Mouse (Mus musculus) midbrain, embryonic 13.5 days (tissue): ENCODE results near the gene Cdc5l. TPM values are rescaled to one million over a fixed set of nuclear protein-coding genes. Genes with fewer than 3 reads are reported as not detected.
"Not testable (repeated sequence)": the region's sequence is repeated elsewhere in the genome, so short reads cannot be mapped to it uniquely, and the experiment has no call there.

Experiments used
- ATAC-seq: fragments of 200-750 bp; cut with Nextera tagmentation; 2 replicates; pipeline ENCODE4 v1.8.0; 2017; ENCODE audit warnings: mild to moderate bottlenecking, moderate TSS enrichment, moderate library complexity
- H3K27ac ChIP-seq: fragments of 300-500 bp; sonication (generic); 2 replicates; pipeline ENCODE4 v1.5.1; 2015; ENCODE audit warnings: inconsistent platforms, mild to moderate bottlenecking, moderate library complexity
- H3K27me3 ChIP-seq: fragments of 300-500 bp; sonication (generic); 2 replicates; pipeline ENCODE4 v1.6.1; 2015; ENCODE audit warnings: mild to moderate bottlenecking, inconsistent platforms
- H3K36me3 ChIP-seq: fragments of 300-500 bp; sonication (generic); 2 replicates; pipeline ENCODE4 v1.6.1; 2015; ENCODE audit warnings: mild to moderate bottlenecking, inconsistent platforms
- H3K4me1 ChIP-seq: fragments of 300-500 bp; sonication (generic); replicated peaks from 2 replicates; pipeline ENCODE4 v1.6.1; 2015; ENCODE audit warnings: inconsistent platforms
- H3K4me2 ChIP-seq: fragments of 300-500 bp; sonication (generic); replicated peaks from 2 replicates; pipeline ENCODE4 v1.6.1; 2015; ENCODE audit warnings: moderate library complexity, mild to moderate bottlenecking, inconsistent platforms
- H3K4me3 ChIP-seq: fragments of 300-500 bp; sonication (generic); replicated peaks from 2 replicates; pipeline ENCODE4 v1.5.1; 2015; ENCODE audit warnings: mild to moderate bottlenecking, inconsistent platforms
- H3K9ac ChIP-seq: fragments of 300-500 bp; sonication (generic); replicated peaks from 2 replicates; pipeline ENCODE4 v1.6.1; 2015; ENCODE audit warnings: mild to moderate bottlenecking, inconsistent platforms
- H3K9me3 ChIP-seq: fragments of 300-500 bp; sonication (generic); 2 replicates; pipeline ENCODE4 v1.6.1; 2016; ENCODE audit warnings: mild to moderate bottlenecking, inconsistent platforms
- WGBS: fragments of 180-500 bp; shearing (Covaris S2); methylation state at CpG from one replicate; pipeline ENCODE4 v1.1.7; 2015; 5-methylcytosine and 5-hydroxymethylcytosine counted together
- polyA plus RNA-seq: library from polyadenylated mRNA; unstranded; fragments of >200 nt; fragmentation: Nextera tagmentation; extraction: Ambion mirVana; gene quantifications from 2 replicates; pipeline ENCODE4 v1.2.1, GENCODE M21; 2015

Cdc5l gene
- polyA plus RNA-seq, 1 experiment from 2014 or later, result 70.8 TPM

- Histone ChIP-seq H3K27ac (peak overlapping the region; percentile 92), H3K9me3 (no peaks in the 10 kb centered on the region), H3K4me2 (peak overlapping the region; percentile 94), H3K9ac (peak overlapping the region; percentile 91), H3K36me3 (peaks cover 14% of the 10 kb centered on the region), H3K4me3 (peak overlapping the region; percentile 86), H3K27me3 (no peaks in the 10 kb centered on the region), H3K4me1 (peaks cover 31% of the 10 kb centered on the region)
- WGBS, result under 1% methylated on average over 62 of the region's 62 CpGs
- ATAC-seq, result peak; percentile 85
Observed at GRCm38 (mm10) chr17:45432706-45433398, 685 bp downstream of the Cdc5l start.

GRCm38 (mm10) chr17:45432007-45432406, 1.5 kb downstream of the Cdc5l start:
- H3K4me2 ChIP-seq, result peak overlapping the region; percentile 94
- peaks cover 18% of the 10 kb centered on the region for H3K36me3 ChIP-seq
- no peak for ATAC-seq
- H3K9me3 ChIP-seq, result no peaks in the 10 kb centered on the region
- H3K9ac ChIP-seq, result peak overlapping the region; percentile 91
- H3K4me1 ChIP-seq, result peaks cover 31% of the 10 kb centered on the region
- H3K27ac ChIP-seq, result no peak overlapping the region
- 87% methylated on average over 3 of the region's 3 CpGs for WGBS
- H3K4me3 ChIP-seq, result peak overlapping the region; percentile 86
- H3K27me3 ChIP-seq, result no peaks in the 10 kb centered on the region

GRCm38 (mm10) chr17:45417387-45417786, 16.1 kb downstream of the Cdc5l start:
- no peak overlapping the region for H3K27ac ChIP-seq
- H3K4me3 ChIP-seq, result no peak overlapping the region
- H3K9ac ChIP-seq, result no peak overlapping the region
- ATAC-seq, result no peak
- no peaks in the 10 kb centered on the region for H3K27me3 ChIP-seq
- peaks cover 72% of the 10 kb centered on the region for H3K36me3 ChIP-seq
- no peaks in the 10 kb centered on the region for H3K9me3 ChIP-seq
- H3K4me2 ChIP-seq, result no peak overlapping the region
- H3K4me1 ChIP-seq, result no peaks in the 10 kb centered on the region
- WGBS, result 89% methylated on average over 2 of the region's 2 CpGs

- WGBS, result 92% methylated on average over 2 of the region's 2 CpGs
- not testable (repeated sequence) for H3K4me2 ChIP-seq
Observed at GRCm38 (mm10) chr17:45411617-45412016, 21.9 kb downstream of the Cdc5l start.

GRCm38 (mm10) chr17:45408719-45409118, 24.8 kb downstream of the Cdc5l start:
- H3K4me1 ChIP-seq, result no peaks in the 10 kb centered on the region
- H3K4me2 ChIP-seq, result no peak overlapping the region
- ATAC-seq, result no peak
- H3K4me3 ChIP-seq, result no peak overlapping the region
- no peak overlapping the region for H3K27ac ChIP-seq
- H3K36me3 ChIP-seq, result peaks cover 87% of the 10 kb centered on the region
- no peaks in the 10 kb centered on the region for H3K9me3 ChIP-seq
- H3K9ac ChIP-seq, result no peak overlapping the region
- H3K27me3 ChIP-seq, result no peaks in the 10 kb centered on the region
- WGBS, result 96% methylated on average over 2 of the region's 2 CpGs

More at GRCm38 (mm10) chr17:45411617-45412016, 21.9 kb downstream of the Cdc5l start:
- not testable (repeated sequence) for H3K4me3 ChIP-seq, H3K9me3 ChIP-seq, H3K27ac ChIP-seq, ATAC-seq, H3K27me3 ChIP-seq, H3K4me1 ChIP-seq, H3K9ac ChIP-seq
- H3K36me3 ChIP-seq, result peaks cover 86% of the 10 kb centered on the region

- H3K36me3 ChIP-seq, result peaks cover 73% of the 10 kb centered on the region
- no peak overlapping the region for H3K27ac ChIP-seq
- WGBS, result 96% methylated on average over 10 of the region's 10 CpGs
Observed at GRCm38 (mm10) chr17:45406281-45406680, 27.3 kb downstream of the Cdc5l start.

GRCm38 (mm10) chr17:45403207-45403606, 30.3 kb downstream of the Cdc5l start:
- peaks cover 54% of the 10 kb centered on the region for H3K36me3 ChIP-seq
- ATAC-seq, result peak; percentile 55

More at GRCm38 (mm10) chr17:45406281-45406680, 27.3 kb downstream of the Cdc5l start:
- Histone ChIP-seq H3K27me3 (no peaks in the 10 kb centered on the region), H3K4me3 (no peak overlapping the region), H3K4me1 (no peaks in the 10 kb centered on the region), H3K4me2 (no peak overlapping the region), H3K9ac (no peak overlapping the region), H3K9me3 (no peaks in the 10 kb centered on the region)
- no peak for ATAC-seq

GRCm38 (mm10) chr17:45402601-45403000, 30.9 kb downstream of the Cdc5l start:
- H3K27me3 ChIP-seq, result no peaks in the 10 kb centered on the region
- ATAC-seq, result no peak
- peaks cover 54% of the 10 kb centered on the region for H3K36me3 ChIP-seq
- H3K9ac ChIP-seq, result no peak overlapping the region
- WGBS, result 81% methylated on average over 3 of the region's 3 CpGs
- no peak overlapping the region for H3K4me2 ChIP-seq
- no peaks in the 10 kb centered on the region for H3K4me1 ChIP-seq
- no peaks in the 10 kb centered on the region for H3K9me3 ChIP-seq
- H3K27ac ChIP-seq, result no peak overlapping the region
- H3K4me3 ChIP-seq, result no peak overlapping the region

More at GRCm38 (mm10) chr17:45403207-45403606, 30.3 kb downstream of the Cdc5l start:
- no peak overlapping the region for H3K4me2 ChIP-seq
- H3K27me3 ChIP-seq, result no peaks in the 10 kb centered on the region
- no peaks in the 10 kb centered on the region for H3K4me1 ChIP-seq
- no peaks in the 10 kb centered on the region for H3K9me3 ChIP-seq
- no peak overlapping the region for H3K4me3 ChIP-seq
- 11% methylated on average over 3 of the region's 3 CpGs for WGBS
- no peak overlapping the region for H3K9ac ChIP-seq
- no peak overlapping the region for H3K27ac ChIP-seq

GRCm38 (mm10) chr17:45402126-45402525, 31.4 kb downstream of the Cdc5l start:
- no peaks in the 10 kb centered on the region for H3K4me1 ChIP-seq
- H3K9me3 ChIP-seq, result no peaks in the 10 kb centered on the region
- no peak overlapping the region for H3K4me3 ChIP-seq
- no peak overlapping the region for H3K4me2 ChIP-seq
- no peaks in the 10 kb centered on the region for H3K27me3 ChIP-seq
- ATAC-seq, result no peak
- WGBS, result 97% methylated on average over 1 of the region's 1 CpGs
- H3K27ac ChIP-seq, result no peak overlapping the region
- peaks cover 49% of the 10 kb centered on the region for H3K36me3 ChIP-seq
- no peak overlapping the region for H3K9ac ChIP-seq

GRCm38 (mm10) chr17:45401126-45401905, 32.2 kb downstream of the Cdc5l start:
- Histone ChIP-seq H3K4me3 (no peak overlapping the region), H3K9ac (no peak overlapping the region), H3K27me3 (no peaks in the 10 kb centered on the region), H3K36me3 (peaks cover 44% of the 10 kb centered on the region), H3K27ac (no peak overlapping the region), H3K4me2 (no peak overlapping the region), H3K9me3 (no peaks in the 10 kb centered on the region), H3K4me1 (no peaks in the 10 kb centered on the region)
- WGBS, result 96% methylated on average over 5 of the region's 5 CpGs
- ATAC-seq, result no peak

GRCm38 (mm10) chr17:45398021-45398420, 35.5 kb downstream of the Cdc5l start:
- Histone ChIP-seq H3K4me3 (no peak overlapping the region), H3K4me1 (no peaks in the 10 kb centered on the region), H3K4me2 (no peak overlapping the region), H3K27ac (no peak overlapping the region), H3K9me3 (no peaks in the 10 kb centered on the region), H3K36me3 (peaks cover 31% of the 10 kb centered on the region), H3K9ac (no peak overlapping the region), H3K27me3 (no peaks in the 10 kb centered on the region)
- no peak for ATAC-seq
- 95% methylated on average over 2 of the region's 2 CpGs for WGBS

GRCm38 (mm10) chr17:45397541-45397940, 36.0 kb downstream of the Cdc5l start:
- Histone ChIP-seq H3K27me3 (no peaks in the 10 kb centered on the region), H3K4me3 (no peak overlapping the region), H3K9me3 (no peaks in the 10 kb centered on the region), H3K27ac (no peak overlapping the region), H3K4me1 (no peaks in the 10 kb centered on the region), H3K4me2 (no peak overlapping the region), H3K36me3 (peaks cover 33% of the 10 kb centered on the region), H3K9ac (no peak overlapping the region)
- ATAC-seq, result no peak
- WGBS, result 76% methylated on average over 3 of the region's 3 CpGs
